Mouse (Mus musculus): ENCODE measurements around the gene Hcar1. TPM values are rescaled to one million over a fixed set of nuclear protein-coding genes. Genes with fewer than 3 reads are reported as not detected.

Hcar1 gene
- total RNA-seq (2023): not detected

DNA sequence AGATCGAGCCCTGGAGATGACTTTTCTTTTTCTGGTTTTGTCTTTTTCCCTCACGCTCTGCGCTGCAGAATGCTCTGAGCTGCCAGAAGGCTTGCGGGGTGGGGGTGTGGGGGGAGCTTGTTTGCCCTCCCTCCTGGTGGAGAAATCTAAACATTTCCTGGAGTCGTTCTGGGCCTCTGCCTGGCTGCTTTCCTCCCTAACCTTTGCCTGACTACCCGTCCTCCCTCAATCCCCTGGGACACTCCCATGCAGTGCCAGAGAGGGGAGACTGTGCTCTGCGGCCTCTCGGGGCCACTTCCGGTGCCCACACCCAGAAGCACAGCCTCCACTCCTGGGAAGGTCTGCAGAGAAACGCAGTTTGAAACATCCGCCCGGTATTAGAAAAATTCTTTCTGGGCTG, at the start of gene Hcar1:
Hcar1 (minus strand) TSS at position 93 of the 400 bp plus-strand sequence.

GRCm38 (mm10) chr5:123927118-123927517, 47.3 kb upstream of the Hcar1 start, which contains the start of gene Gm43518:
Gene Gm43518, plus strand, starts transcription at chr5:123927418.

DNA sequence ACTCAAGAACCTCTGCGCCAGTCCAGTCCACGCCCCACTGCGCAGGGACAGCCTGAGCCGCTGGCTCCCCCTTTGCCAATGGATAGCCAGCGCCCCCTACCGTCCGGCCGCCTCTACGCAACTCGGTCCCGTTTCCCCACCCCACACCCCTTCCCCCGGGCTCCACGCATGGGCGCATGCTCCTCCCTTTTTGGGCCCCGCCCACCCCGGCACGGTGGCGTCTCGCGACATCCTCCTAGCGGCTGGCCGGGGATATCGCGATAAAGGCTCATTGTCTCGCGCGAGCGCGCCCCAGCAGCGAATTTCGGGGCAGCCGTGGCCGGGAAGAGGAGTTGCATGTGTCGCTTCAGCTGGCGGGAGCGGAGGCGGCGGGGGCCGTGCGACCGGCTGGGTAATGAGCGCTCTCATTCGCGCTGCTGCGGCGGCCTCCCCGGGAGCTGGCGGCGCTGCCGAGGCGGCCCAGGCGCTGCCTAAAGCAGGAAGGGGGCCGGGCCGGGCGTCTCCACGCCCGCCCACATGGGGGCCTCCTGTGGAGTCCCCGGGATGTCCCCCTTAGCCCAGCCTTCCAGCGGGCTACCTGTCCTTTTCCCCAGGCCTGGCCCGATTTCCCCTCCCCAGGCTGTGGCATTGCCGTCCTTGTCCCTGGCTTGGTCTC, 27.3 kb upstream of the Hcar1 start, which contains the start of gene Denr:
Denr (plus strand) TSS at position 200 of the 655 bp plus-strand sequence.

GRCm38 (mm10) chr5:123865365-123865764, 14.5 kb downstream of the Hcar1 start, which contains the start of gene Hcar2:
Gene Hcar2, minus strand, starts transcription at chr5:123865499.

Other genes with a start within 250 kb of the Hcar1 start
- 10 to 100 TPM; 94.8 to 97.0 TPM for gene Clip1, start 195.4 kb downstream of the Hcar1 start, total RNA-seq (2023)
- gene Zcchc8, start 158.9 kb downstream of the Hcar1 start, total RNA-seq (2023): 100 to 1,000 TPM in 1 of 2 experiments, 10 to 100 TPM in 1; 96.4 to 103 TPM
- gene Rsrc2, start 130.6 kb downstream of the Hcar1 start, total RNA-seq (2023): 100 to 1,000 TPM; 165 to 192 TPM
- gene Kntc1, start 130.3 kb downstream of the Hcar1 start, total RNA-seq (2023): 1 to 10 TPM; 1.1 to 2.3 TPM
- gene Hcar2, start 14.5 kb downstream of the Hcar1 start, total RNA-seq (2023): 10 to 100 TPM; 64.6 to 64.9 TPM
- 10 to 100 TPM; 26.3 to 28.5 TPM for gene Denr, start 27.2 kb upstream of the Hcar1 start, total RNA-seq (2023)
- gene Gm43518, start 47.4 kb upstream of the Hcar1 start, total RNA-seq (2023): 1 to 10 TPM in 1 of 2 experiments, not detected in 1; 1.1 TPM
- 1 to 10 TPM in 1 of 2 experiments, under 1 TPM in 1; 0.86 to 1.5 TPM for gene Ccdc62, start 50.7 kb upstream of the Hcar1 start, total RNA-seq (2023)
- gene Hip1r, start 93.6 kb upstream of the Hcar1 start, total RNA-seq (2023): 10 to 100 TPM in 1 of 2 experiments, 1 to 10 TPM in 1; 8.0 to 11.8 TPM
- gene Vps37b, start 152.2 kb upstream of the Hcar1 start, total RNA-seq (2023): 10 to 100 TPM; 83.5 to 92.9 TPM
- 1 to 10 TPM; 1.8 to 2.8 TPM for gene Abcb9, start 215.8 kb upstream of the Hcar1 start, total RNA-seq (2023)
- gene Ogfod2, start 232.3 kb upstream of the Hcar1 start, total RNA-seq (2023): 10 to 100 TPM; 14.3 to 16.3 TPM
- 10 to 100 TPM; 28.9 to 35.9 TPM for gene Arl6ip4, start 236.1 kb upstream of the Hcar1 start, total RNA-seq (2023)